Mouse (Mus musculus): ENCODE measurements around the gene Rab3b.

DNA sequence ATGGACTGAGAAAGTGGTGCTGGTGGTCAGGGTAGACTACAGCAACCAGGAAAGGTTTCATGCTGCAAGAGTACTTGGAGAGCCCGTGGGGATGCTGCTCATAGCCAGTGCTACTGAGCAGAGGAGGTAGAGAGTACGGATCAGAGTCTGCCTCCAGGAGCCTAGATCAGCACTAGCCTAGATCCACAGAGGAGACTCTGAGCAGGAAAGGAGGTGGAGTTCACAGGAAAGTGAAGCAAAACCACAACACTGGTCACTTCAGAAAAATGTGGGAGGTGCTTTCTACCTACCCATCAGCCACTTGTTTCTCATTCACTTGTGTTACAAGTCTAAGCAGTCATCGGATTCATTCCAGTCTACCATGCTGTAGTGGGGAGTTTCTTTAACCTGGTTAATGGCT is 80.8 kb downstream of the Rab3b start:
- TF ChIP-seq POLR2A (IDR thresholded peaks at IDR 0.05; ENCODE audit: insufficient read depth, low read depth, low read length) (no peak), CTCF (IDR thresholded peaks at IDR 0.05) (no peak), EP300 (IDR thresholded peaks at IDR 0.05; ENCODE audit: insufficient read depth, low read depth, low read length) (no peak)
